Mouse (Mus musculus): Measurements from ENCODE around the gene Atf6. TPM values are rescaled to one million over a fixed set of nuclear protein-coding genes. Genes with fewer than 3 reads are reported as not detected.

The Atf6 gene
- total RNA-seq, 2 experiments from 2014 or later, result 14.1 to 14.8 TPM

DNA sequence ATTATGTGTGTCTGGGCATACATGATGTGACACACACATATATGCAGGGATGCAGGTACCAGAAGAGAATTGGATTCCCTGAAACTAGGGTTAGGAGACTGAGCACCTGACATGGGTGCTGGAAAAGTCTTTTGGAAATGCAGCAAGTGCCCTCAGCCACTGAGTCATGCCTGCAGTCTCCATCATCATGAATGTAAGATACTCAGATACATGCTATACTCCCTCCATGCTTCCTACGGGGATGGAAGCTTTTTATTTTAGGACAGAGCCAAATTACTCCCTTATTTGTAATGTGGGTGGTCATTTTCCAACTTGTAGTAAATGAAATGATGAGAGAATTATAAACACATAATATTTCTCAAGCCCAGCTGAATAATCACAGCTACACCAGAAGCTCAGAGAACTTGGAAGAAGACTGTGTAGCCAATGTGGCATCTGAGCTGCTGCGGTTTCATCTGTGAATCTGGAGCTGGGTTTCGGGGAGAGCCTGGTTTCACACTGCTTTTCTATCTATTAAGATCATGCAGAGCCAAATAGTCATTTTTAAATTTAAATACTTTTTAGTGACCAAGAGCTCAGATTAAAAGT, 150.2 kb downstream of the Atf6 start:
- no peak for DNase-seq
- intact Hi-C loops (cut with DNase I), result no loop called here

DNA sequence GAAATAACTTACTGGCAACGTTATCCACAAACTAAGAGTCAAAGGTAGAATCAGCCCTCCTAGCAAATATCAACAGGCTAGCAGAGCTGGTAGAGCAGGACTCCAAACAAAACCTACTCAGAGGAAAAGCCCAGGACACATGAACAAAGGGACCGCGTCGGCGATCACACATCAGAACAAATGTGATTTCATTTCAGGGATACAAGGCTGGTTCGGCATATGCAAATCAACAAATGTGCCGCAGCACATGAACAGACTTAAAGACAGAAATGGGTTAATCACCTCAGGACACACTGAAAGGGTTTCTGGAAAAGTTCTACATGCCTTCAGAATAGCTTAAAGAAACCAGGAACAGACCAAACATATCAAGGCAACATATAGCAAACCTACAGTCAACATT, 155.8 kb downstream of the Atf6 start:
- DNase-seq, result no peak
- intact Hi-C loops (cut with DNase I), result no loop called here

DNA sequence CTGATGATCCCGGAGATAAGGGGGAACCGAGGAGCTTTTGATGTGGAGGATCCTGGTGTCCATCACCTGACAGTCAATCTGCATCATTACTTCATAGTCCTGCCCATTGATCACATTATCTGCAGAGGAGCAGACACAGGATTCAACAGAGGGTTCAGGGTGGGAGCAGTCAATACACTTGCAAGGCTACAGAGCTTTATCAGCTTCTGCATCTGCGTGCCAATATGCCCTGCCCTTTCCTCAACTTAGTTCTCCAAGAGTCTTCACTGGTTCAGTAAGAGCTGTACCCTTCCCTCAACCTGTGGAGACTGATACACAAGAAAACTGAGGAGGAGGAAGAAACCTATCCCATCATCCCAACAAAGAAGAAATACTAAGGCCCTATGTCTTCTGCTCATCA, 157.6 kb downstream of the Atf6 start:
- intact Hi-C loops (cut with DNase I), result no loop called here
- DNase-seq, result no peak

DNA sequence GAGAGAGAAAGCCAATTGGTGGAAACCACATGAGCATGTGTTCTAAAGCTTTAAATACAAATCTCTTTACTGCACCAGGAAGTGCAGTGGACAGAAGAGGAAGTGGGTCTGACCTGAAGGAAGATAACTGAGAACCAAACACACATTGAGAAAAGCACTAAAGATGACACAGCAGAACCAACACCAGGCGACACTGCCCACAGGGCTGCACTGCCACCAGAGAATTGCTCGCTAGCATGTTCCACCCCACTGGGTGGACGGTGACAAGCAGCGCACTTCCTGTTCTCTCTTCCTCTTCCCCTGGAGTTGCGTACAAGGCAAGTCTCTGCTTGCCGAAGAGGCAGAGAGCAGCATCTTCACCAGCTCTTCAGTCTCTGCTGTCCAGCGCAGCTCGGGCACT, 158.1 kb downstream of the Atf6 start:
- intact Hi-C loops (cut with DNase I), result no loop called here
- DNase-seq, result no peak

DNA sequence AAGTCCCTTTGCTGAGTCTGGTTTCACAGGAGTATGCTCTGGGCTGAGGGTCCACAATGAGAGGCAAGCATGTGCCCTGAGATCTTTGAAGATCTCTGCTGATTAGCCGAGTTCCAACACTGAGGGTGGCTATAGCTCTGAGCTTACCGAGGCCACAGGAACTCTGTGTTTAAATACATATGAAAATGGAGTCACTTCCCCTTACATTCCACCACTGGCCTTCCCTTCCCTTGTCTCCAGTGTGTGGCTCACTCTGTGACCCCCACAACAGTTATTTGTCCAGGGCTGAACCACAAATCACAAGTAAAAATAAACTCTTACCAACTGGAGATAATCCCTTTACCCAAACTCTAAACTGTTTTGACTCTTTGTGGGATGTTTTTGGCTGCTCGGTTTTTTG, 158.5 kb downstream of the Atf6 start:
- DNase-seq, result no peak
- intact Hi-C loops (cut with DNase I), result no loop called here

DNA sequence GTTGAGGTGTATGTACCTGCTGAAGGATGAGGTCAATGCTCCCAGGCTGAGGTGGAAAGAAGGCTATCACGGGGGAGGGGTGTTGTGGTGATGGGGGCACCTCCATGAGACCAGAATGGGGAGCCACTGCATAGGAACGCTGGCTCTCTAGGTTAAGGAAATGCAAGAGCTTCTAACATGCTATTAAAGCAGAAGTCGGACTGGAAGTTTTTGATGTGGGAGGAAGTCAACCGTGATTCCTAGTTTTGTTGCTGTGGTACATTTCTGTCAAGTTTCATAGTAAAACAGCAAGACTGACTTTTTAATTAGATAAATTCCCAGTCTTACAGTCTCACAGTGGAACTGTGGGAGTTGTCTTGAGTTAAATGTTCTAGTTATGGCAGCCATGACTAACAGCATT, 161.5 kb downstream of the Atf6 start:
- no peak for DNase-seq
- intact Hi-C loops (cut with DNase I), result no loop called here

DNA sequence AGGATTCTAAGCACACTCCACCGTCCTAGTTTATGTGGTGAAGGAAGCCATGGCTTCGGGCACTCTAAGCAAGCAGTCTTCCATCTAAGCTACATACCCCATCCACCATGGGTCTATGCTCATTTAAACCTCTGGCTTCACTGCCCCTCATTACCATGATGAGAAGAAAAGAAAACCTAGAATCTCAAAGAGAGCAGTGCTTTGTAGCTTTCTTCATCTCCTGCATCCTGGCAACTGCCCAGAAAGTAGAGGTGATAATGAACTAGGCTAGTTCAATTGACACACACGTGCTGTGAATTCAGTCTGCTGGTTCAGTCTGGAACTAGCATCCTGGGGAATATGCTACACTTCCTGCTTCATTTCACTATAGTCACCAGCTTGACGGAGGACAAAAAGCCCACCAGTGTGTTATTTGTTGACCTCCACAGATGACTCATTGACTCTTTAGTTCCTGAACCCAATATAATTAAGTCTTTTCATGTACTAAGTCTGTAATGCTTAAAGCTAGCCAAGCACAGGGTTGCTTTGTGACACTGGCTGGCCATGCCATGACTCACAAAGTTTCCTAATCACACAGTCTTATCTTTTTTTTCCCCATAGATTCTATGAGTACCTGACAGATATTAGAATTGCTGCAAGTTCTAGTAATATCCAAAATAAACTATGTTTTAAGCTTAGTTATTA, 162.5 kb downstream of the Atf6 start:
- intact Hi-C loops (cut with DNase I), result no loop called here
- DNase-seq, result no peak

DNA sequence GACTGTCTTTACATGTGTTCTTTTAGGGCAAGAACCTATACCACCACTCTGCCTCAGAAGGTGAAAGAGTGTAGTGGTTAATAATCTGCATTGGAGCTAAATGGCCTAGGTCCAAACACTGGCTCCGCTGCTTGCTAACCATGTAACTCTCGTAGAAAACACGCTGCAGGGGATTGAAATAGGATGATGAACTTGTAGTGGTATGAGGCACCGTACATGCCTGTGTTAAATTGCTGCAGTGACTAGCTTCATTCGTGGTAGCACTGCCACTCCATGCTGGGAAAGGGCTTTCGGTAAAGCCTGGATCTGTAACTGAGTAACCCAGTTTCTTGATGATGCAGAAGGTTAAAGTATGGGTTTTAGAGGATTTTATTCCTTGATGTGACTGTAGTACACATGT, 163.5 kb downstream of the Atf6 start:
- intact Hi-C loops (cut with DNase I), result no loop called here

DNA sequence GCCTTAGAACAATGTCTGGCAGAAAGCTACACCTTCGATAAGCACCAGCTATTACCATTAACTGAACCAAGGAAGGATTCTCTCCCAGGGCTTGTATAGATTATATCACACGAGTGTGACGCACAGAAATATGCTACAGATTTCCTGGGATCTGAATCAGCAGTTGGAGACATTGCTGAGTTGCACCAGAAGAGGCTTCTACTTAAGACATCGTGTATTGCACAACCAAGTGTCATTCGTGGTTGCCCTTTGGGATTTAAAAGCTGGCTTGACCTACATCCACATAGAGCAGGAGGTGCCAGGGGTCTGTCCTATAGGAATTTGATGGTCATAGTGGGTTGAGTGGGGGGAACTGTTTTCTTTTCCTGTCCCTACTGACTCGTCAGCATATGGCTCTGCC, 164.6 kb downstream of the Atf6 start:
- no peak for DNase-seq
- intact Hi-C loops (cut with DNase I), result no loop called here

More for the DNA sequence above, 163.5 kb downstream of the Atf6 start:
- no peak for DNase-seq

DNA sequence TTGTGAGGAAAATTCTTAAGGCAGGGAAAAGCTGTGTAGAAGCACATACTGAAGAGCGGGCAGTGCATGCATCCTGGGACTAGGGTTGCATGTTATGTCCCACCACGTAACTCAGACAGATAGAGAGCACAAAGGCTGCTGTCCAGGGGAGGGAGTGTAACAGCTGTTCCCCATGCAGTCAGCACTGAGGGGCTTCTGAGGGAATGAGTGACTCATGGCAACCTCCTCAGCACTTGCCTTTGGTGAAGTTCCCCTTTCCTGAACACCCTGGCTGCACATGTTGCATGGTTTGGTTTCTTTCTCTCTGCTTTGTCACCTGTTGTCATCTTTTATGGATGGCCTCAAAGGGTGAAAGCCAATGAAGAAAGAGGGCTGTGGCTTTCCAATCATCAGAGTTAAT, 165.3 kb downstream of the Atf6 start:
- no peak for DNase-seq
- intact Hi-C loops (cut with DNase I), result no loop called here

DNA sequence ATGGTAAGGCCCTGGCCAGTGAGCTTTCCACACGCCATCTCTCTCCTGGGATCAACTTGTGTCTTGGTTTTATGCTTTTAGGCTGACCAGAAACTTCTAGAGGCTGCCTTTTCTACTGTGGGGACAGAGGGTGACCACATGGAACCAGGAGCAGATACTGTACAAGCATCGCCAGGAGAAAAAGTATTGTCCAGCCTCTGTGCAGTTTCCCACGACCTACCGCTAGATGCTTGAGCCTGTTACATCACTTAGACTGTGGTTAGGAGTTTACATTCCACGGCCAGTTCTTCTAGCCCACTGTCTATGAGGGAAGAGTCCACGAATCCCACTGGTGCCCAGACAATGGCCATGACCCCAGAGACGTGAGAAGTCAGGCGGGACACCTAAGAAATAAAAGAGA, 166.0 kb downstream of the Atf6 start:
- DNase-seq, result no peak
- intact Hi-C loops (cut with DNase I), result no loop called here

DNA sequence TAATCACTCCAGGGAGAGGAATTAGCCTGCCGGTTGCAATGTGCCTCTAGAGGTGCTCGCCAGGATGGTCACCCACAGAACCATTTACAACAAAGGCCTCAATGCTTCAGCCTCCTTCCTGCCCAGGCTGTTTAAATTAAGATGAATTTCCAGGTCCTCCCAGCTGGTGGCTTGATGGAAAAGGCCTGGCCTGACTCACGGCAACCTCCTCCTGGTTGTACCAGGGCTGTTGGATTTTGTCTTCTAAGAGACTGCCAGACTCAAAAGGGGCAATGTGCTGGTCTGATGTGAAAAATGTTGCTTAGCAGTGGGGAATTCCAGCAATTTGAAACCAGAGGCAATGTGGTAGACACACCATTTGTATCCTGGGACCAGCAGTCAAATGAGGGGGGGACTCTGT, 166.4 kb downstream of the Atf6 start:
- intact Hi-C loops (cut with DNase I), result no loop called here

DNA sequence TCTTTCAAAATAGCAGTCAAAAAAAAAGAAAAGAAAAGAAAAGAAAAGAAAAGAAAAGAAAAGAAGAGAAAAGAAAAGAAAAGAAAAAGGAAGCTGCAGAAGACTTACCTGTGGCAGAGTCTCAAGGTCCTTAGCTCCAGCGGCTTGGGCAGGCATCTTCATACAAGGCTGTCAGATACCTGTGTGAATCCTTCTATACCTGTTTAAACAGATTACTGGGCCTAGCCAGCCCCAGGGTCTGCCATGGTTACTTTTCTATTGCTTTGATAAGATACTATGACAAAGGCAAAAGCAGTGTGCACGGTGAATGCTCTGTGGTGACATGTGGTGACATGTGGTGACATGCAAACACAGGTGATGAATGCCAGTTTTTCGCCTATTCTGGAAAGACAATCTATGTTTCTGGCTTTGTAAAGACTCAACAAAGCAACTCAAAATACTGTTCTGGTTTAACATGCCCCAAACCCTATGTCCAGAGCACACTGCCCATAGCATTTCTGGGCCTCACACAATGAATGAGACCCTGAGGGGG, 167.0 kb downstream of the Atf6 start:
- DNase-seq, result no peak
- intact Hi-C loops (cut with DNase I), result no loop called here

More for the DNA sequence above, 166.4 kb downstream of the Atf6 start:
- DNase-seq, result no peak

DNA sequence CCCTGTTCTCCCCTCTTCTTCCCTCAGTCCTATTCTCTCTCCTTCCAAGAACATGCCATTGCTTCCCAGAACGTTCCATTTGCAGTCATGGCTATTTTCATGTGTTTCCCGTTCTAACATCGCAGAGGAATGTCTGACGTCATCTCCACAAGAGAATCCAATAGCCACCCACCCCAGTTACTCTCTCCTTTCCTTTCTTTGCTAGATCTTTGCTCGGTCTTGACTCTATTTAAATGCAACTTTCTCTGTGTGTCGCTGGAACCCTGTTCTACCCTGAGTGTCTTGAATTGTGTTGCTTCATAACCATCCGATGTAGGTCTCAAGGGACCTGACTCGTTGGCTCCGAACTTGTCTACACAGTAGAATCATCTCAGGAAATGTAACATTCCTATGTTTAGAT, 168.0 kb downstream of the Atf6 start:
- intact Hi-C loops (cut with DNase I), result no loop called here
- no peak for DNase-seq

DNA sequence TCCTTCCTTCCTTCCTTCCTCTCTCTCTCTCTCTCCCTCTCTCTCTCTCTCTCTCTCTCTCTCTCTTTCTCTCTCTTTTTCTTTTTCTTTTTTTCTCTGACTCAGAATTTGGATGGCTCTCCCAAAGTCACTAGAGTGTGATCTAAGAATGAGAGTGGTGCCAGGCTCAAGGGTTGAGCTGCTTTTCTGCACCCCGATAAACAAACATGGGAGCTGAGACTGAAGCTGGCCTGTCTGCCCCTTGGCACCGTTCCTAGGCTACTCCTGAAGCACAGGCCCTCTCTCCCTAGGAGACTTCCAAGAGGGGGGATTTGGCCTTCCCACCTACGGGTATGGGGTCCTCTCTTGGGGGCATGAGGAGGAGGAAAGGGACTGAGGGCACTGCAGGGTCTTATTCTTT, 168.8 kb downstream of the Atf6 start:
- intact Hi-C loops (cut with DNase I), result no loop called here
- no peak for DNase-seq

DNA sequence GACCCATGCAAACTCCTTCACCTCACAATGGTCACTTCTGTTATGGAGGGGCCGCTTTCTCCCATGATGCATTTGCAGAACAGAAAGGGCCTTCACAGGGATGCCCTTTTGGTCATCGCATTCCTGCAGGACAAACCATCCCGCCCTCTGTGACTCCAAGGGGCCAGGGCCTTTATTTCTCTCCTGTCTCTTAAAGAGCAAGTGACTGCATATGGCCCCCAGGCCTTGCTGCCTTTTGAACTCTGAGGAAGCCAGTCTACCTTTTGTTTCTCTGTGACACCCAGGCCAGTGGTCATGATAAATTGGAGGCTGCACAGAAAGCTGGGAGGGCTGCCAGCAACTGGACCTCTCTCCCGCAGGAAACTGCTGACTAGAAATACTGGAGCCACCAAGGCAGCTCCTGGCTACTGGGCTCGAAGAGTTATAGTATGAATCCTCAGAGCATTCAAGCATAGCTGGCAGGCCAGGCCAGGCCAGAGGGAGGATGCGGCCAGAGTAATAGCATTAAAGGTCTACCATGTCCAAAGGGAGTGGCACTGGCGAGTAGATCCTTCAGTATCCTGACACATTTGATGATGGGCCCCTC, 169.7 kb downstream of the Atf6 start:
- intact Hi-C loops (cut with DNase I), result no loop called here
- DNase-seq, result no peak

DNA sequence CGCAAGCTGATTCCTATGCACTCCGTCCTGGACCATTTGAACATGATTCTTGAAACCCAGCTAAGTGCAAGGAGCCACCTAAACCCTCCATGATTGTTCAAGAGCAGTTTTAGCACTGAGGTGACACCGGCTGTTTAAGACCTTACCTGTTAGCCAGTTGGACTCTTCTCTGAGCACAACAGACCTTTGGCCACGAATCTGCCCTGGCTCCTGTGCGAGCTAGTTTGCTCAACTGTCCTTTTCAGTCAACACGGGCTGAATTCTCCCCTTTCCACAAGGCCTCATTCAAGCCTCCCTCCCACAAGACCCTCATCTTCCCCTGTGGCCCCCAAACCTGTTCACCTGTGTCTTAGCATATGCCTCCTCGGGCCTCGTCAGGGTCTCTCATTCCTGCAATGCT, 170.6 kb downstream of the Atf6 start:
- intact Hi-C loops (cut with DNase I), result no loop called here
- no peak for DNase-seq

DNA sequence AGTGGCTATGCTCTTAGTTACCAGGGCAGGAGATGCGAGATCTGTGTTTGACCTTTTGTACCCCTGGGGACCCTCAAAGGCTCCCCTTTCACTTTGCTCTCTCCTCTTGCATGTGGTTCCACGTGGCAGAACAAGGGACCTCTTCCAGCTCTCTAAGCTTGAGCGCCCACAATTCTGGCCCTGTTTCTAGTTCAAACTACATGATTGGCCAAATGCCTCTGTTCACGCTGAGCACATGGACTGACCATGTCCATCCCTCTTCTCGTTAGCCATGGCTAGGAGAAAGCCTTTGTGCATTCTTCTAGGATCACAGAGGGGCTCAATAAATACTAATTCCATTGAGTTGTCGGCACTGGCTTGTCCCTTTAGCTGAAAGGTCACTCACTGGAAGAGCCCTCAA, 172.2 kb downstream of the Atf6 start:
- intact Hi-C loops (cut with DNase I), result no loop called here
- no peak for DNase-seq

DNA sequence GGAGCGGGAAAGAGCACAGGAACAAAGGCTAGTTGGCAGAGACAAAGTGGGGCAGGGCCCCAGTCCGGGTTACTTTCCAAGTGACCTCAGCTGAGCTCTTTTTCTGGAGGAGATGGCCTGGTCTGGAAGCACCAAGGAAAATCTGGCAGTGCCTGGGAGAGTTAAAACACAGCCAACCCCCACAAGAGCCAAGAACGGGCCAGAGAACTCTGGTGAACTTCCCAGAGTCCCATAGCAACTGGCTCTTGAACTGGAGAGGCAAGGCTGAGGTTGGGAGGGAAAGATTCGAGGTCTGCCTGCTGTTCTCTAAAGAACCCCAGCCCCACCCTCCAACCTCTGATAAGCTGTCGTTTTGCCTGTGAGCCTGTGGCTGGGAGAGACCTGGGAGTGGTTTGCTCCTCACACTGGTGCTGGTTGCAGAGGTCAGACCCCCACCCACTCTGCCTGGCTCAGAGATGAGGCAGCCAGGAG, 172.7 kb downstream of the Atf6 start:
- no peak for DNase-seq
- intact Hi-C loops (cut with DNase I), result no loop called here

DNA sequence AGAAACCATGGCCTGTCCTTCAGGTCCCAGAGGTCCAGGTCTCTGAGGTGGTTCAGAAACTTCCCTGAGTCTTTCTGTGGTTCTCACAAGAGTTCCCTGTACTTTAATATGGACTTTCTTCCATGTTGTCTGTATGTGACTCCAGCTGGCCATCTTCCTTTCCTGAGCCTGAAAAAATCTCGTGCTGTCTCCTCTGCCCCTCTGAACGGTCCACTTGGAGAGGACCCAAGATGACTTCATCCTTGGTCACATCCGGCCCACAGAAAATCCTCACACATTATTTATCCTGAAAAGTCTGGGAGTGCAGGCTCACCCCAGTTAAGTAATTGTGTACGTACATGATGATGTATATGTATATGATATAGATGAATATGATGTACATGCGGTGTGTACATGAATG, 176.3 kb downstream of the Atf6 start:
- intact Hi-C loops (cut with DNase I), result no loop called here
- no peak for DNase-seq

DNA sequence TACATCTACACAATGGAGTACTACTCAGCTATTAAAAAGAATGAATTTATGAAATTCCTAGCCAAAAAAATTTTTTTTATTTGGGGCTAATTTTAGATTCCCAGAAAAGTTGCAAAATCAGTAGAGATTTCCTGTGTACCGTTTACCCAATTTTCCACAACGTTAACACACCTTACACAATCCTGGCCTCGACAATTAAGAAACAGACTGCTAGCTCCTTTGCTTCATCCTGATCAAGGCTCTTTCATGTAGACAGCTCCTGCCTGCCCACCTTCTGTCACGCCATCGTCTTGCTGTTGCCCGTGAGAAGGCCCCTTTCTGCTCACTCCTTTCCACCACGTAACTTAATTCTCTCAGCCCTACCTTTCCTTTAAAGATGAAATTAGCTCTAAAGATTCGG, 177.8 kb downstream of the Atf6 start:
- intact Hi-C loops (cut with DNase I), result no loop called here
- DNase-seq, result no peak

DNA sequence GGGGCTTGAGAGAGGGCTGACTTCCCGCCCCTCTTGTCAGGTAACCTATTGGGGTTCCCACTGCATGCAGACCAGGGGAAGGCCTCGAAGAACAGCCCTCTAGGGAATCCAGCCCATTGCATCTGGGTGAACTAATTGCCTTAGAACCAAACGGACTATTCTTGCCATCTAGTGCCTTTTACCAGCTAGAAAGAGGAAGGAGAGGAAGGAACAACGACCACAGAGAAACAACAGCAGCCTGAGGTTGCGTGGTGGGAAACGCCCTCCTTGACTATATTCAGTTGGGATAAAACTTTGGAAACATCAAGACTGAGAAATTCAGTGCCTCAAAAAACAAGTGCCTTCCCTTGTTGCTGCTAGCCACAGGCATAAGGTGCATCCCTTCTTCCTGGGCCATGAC, 183.7 kb downstream of the Atf6 start:
- intact Hi-C loops (cut with DNase I), result no loop called here

More for the DNA sequence above, 183.7 kb downstream of the Atf6 start:
- no peak for DNase-seq
